Mouse (Mus musculus) liver, postnatal 0 days (tissue): ENCODE measurements around the gene Fbf1.

Experiments used
- CTCF ChIP-seq: sonication (generic); IDR thresholded peaks from 2 replicates; pipeline ENCODE4 v1.5.1; 2016; ENCODE audit warnings: antibody characterized with exemption, low read depth
- EP300 ChIP-seq: IDR thresholded peaks from 2 replicates; pipeline ENCODE4 v1.6.1; 2016; ENCODE audit warnings: antibody characterized with exemption, low read depth, mild to moderate bottlenecking

DNA sequence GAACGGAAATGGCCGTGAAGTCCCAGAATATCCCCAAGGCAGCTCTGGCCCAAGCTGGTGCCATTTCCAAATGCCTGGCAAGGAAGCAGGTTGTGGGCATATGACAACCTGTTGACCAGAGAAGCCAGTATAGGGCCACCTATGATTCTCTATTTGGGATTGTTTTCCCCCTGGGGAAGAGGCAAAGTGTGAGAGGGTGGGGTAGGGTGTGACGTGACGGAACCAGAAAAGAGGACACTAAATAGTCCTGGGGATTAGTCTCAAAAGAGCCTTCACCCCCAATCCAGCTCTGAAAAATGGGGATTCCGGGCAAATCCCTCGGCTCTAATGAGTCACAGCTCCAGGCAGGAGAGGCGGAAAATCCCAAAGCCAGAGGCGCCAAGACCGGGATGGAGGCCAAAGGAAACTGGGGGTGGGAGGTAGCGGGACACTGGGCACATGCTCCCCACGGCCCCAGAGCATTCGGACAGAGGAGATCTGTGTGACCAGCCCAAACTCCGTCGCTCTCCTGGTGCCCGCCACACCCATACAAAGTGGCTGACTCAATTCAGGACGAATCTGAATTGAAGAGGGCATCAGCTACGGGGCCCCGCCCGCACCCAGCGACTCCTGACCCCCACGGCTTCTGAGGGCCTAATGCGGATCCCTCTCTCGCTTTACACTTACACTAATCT is 59.4 kb downstream of the Fbf1 start:
- TF ChIP-seq CTCF (no peak), EP300 (no peak)
